Mouse (Mus musculus) MEL (cell line): ENCODE measurements at regions not wholly inside any gene's neighbourhood (a gene's known extent, or its start where the extent isn't known, plus 50 kb on each side); places are given as distances from the start of the nearest gene placed in this dataset.

ENCODE experiments used
- CTCF ChIP-seq, 3 experiments: IDR thresholded peaks in 2 of 3; conservative IDR thresholded peaks in 1 of 3; 2 replicates each; pipeline ENCODE4 v1.5.1; 2011 to 2012; ENCODE audit warnings: low read length in 3 of 3, low read depth in 2 of 3, mild to moderate bottlenecking in 2 of 3, improper control_type of control experiment in 1 of 3, inconsistent platforms in 1 of 3, mixed read lengths in 1 of 3, moderate library complexity in 1 of 3; ENCODE audit not compliant: control insufficient read depth in 1 of 3, insufficient read depth in 1 of 3, poor library complexity in 1 of 3, severe bottlenecking in 1 of 3
- MAX ChIP-seq: IDR thresholded peaks from 2 replicates; pipeline ENCODE4 v1.6.1; 2011; ENCODE audit warnings: low read length, improper control_type of control experiment
- TCF12 ChIP-seq: IDR thresholded peaks from 2 replicates; pipeline ENCODE4 v1.6.1; 2014; ENCODE audit warnings: low read depth, mild to moderate bottlenecking, inconsistent platforms, low read length, improper control_type of control experiment, moderate library complexity
- ZKSCAN1 ChIP-seq: IDR thresholded peaks from 2 replicates; pipeline ENCODE4 v1.6.1; 2012; ENCODE audit warnings: low read depth, mild to moderate bottlenecking, inconsistent platforms, low read length, improper control_type of control experiment, moderate library complexity

- TF ChIP-seq ZKSCAN1 (no peak), CTCF (IDR thresholded peaks at IDR 0.05 in 2 of 3, conservative IDR thresholded peaks at IDR 0.05 in 1 of 3; ENCODE audit: control insufficient read depth in 1 of 3, insufficient read depth in 1 of 3, low read depth in 2 of 3, low read length in 3 of 3, poor library complexity in 1 of 3, severe bottlenecking in 1 of 3) (no peak), TCF12 (no peak), MAX (no peak)
These were observed 65.2 kb upstream of the Gm11733 start for GRCm38 (mm10) chr11:117418939-117419338.
